Mouse (Mus musculus) spleen, adult 2 months (tissue): ENCODE measurements at regions not wholly inside any gene's neighbourhood (a gene's known extent, or its start where the extent isn't known, plus 50 kb on each side); places are given as distances from the start of the nearest gene placed in this dataset.

Source experiments
- CTCF ChIP-seq: fragments of 200-500 bp; IDR thresholded peaks from 2 replicates; pipeline ENCODE4 v1.5.1; 2011; ENCODE audit warnings: mild to moderate bottlenecking, inconsistent platforms; ENCODE audit not compliant: insufficient read depth, insufficient read length, insufficient replicate concordance; ENCODE audit errors: extremely low read depth
- POLR2A ChIP-seq: fragments of 200-500 bp; IDR thresholded peaks from 2 replicates; pipeline ENCODE4 v1.6.1; 2011; ENCODE audit warnings: low read depth, low read length, inconsistent platforms

- TF ChIP-seq POLR2A (no peak), CTCF (no peak)
Observed at GRCm38 (mm10) chr10:37390011-37390410, 251.3 kb upstream of the Marcks start.
